Comparison of ENCODE assay signal across 11 mouse cellular contexts in genomic region chr10:126827941-126828593, GRCm38 (mm10).
DNase-seq lines count a peak whose midpoint lies in the region; ATAC-seq and TF ChIP-seq lines count a peak whose summit lies in the region.
"Had no signal": no experiment of that assay in that cellular context is flagged by ENCODE, and none has a peak within 500 bp of the region (broad histone marks: within the 10 kb centered on the region; RNA-seq: fewer than 3 reads in every experiment).

No protein-coding gene starts in this region.

- H3K27ac ChIP-seq in hindbrain, embryonic 11.5 days (ENCODE audit: low read depth, low read length): no peak overlapping the region
- H3K27ac ChIP-seq in hindbrain, embryonic 10.5 days: no peak overlapping the region
- H3K27ac ChIP-seq in MEL (ENCODE audit: control insufficient read depth, low read depth, low read length): no peak overlapping the region; the same call in 1 of the 2 replicates
- H3K27ac ChIP-seq in forebrain, embryonic 14.5 days (ENCODE audit: low read depth, low read length): peak overlapping the region; percentile 67
- H3K27ac ChIP-seq: heart, embryonic 13.5 days had no signal

- no peaks in the 10 kb centered on the region for H3K27me3 ChIP-seq in hindbrain, embryonic 11.5 days (ENCODE audit: control insufficient read depth, insufficient read depth, low read length)
- no peaks in the 10 kb centered on the region for H3K27me3 ChIP-seq in hindbrain, embryonic 10.5 days (ENCODE audit: insufficient read depth, poor library complexity, severe bottlenecking)
- no peaks in the 10 kb centered on the region for H3K27me3 ChIP-seq in MEL (ENCODE audit: control insufficient read depth in 1 of 2, insufficient read depth in 2 of 2, low read length in 2 of 2)
- H3K27me3 ChIP-seq in forebrain, embryonic 14.5 days (replicated peaks; ENCODE audit: control insufficient read depth, insufficient read depth, low read length): no peaks in the 10 kb centered on the region
- H3K27me3 ChIP-seq: heart, embryonic 13.5 days had no signal

- no peaks in the 10 kb centered on the region for H3K4me1 ChIP-seq in hindbrain, embryonic 11.5 days (replicated peaks; ENCODE audit: control insufficient read depth, insufficient read depth, low read length)
- H3K4me1 ChIP-seq in hindbrain, embryonic 10.5 days (replicated peaks): peaks cover 5% of the 10 kb centered on the region
- H3K4me1 ChIP-seq in MEL (ENCODE audit: control insufficient read depth in 1 of 2, insufficient read depth in 2 of 2, low read length in 2 of 2): peaks cover 0 to 2% of the 10 kb centered on the region in 2 experiments; a peak in 1 of 4 replicates
- H3K4me1 ChIP-seq in forebrain, embryonic 14.5 days (ENCODE audit: control insufficient read depth, insufficient read depth, low read length): no peaks in the 10 kb centered on the region
- H3K4me1 ChIP-seq: heart, embryonic 13.5 days had no signal

- TF ChIP-seq RAD21 in MEL (IDR thresholded peaks at IDR 0.05; ENCODE audit: low read depth, low read length): no peak

- no peaks in the 10 kb centered on the region for H3K36me3 ChIP-seq in hindbrain, embryonic 11.5 days (ENCODE audit: control insufficient read depth, insufficient read depth, low read length)
- H3K36me3 ChIP-seq in hindbrain, embryonic 10.5 days: no peaks in the 10 kb centered on the region
- H3K36me3 ChIP-seq in MEL (ENCODE audit: control insufficient read depth in 1 of 2, insufficient read depth in 2 of 2, low read length in 2 of 2): peaks cover 0 to 5% of the 10 kb centered on the region in 2 experiments; a peak in 2 of 4 replicates
- no peaks in the 10 kb centered on the region for H3K36me3 ChIP-seq in forebrain, embryonic 14.5 days (ENCODE audit: control insufficient read depth, insufficient read depth, low read length)
- H3K36me3 ChIP-seq: heart, embryonic 13.5 days had no signal

- 63% methylated on average over 8 of the region's 8 CpGs for WGBS in hindbrain, embryonic 11.5 days
- WGBS in hindbrain, embryonic 10.5 days: 70% methylated on average over 8 of the region's 8 CpGs
- 11% methylated on average over 8 of the region's 8 CpGs for WGBS in forebrain, embryonic 14.5 days

- TF ChIP-seq POLR2A in MEL (IDR thresholded peaks at IDR 0.05; ENCODE audit: control insufficient read depth in 1 of 2, insufficient read depth in 1 of 2, low read depth in 1 of 2, low read length in 2 of 2, poor library complexity in 1 of 2): no peak

- H3K9me3 ChIP-seq in hindbrain, embryonic 11.5 days (ENCODE audit: control insufficient read depth, low read length): no peaks in the 10 kb centered on the region
- peaks cover 2% of the 10 kb centered on the region; the same call in 1 of the 2 replicates for H3K9me3 ChIP-seq in hindbrain, embryonic 10.5 days
- H3K9me3 ChIP-seq in MEL (replicated peaks; ENCODE audit: insufficient read depth, low read length): no peaks in the 10 kb centered on the region
- no peaks in the 10 kb centered on the region for H3K9me3 ChIP-seq in forebrain, embryonic 14.5 days (replicated peaks; ENCODE audit: control insufficient read depth, low read length)
- H3K9me3 ChIP-seq: heart, embryonic 13.5 days had no signal

- no peak for TF ChIP-seq CTCF in MEL (IDR thresholded peaks at IDR 0.05 in 2 of 3, conservative IDR thresholded peaks at IDR 0.05 in 1 of 3; ENCODE audit: control insufficient read depth in 1 of 3, insufficient read depth in 1 of 3, low read depth in 2 of 3, low read length in 3 of 3, poor library complexity in 1 of 3, severe bottlenecking in 1 of 3)

- peak; percentile 62 for ATAC-seq in hindbrain, embryonic 11.5 days (ENCODE audit: low FRiP score)
- ATAC-seq in forebrain, embryonic 14.5 days: peak; percentile 92
- peak; percentile 99 for ATAC-seq in megakaryocyte, adult 5-6 weeks (ENCODE audit: poor library complexity, severe bottlenecking)

- no peaks in the 10 kb centered on the region for H3K79me2 ChIP-seq in MEL (ENCODE audit: control insufficient read depth, insufficient read depth, low read length, poor library complexity)

- H3K4me3 ChIP-seq in hindbrain, embryonic 11.5 days (ENCODE audit: low read depth, low read length): no peak overlapping the region
- H3K4me3 ChIP-seq in hindbrain, embryonic 10.5 days: no peak overlapping the region
- no peak overlapping the region for H3K4me3 ChIP-seq in MEL (ENCODE audit: control insufficient read depth in 1 of 2, insufficient read depth in 1 of 2, low read depth in 2 of 2, low read length in 2 of 2)
- H3K4me3 ChIP-seq in forebrain, embryonic 14.5 days (ENCODE audit: low read depth, low read length): no peak overlapping the region
- H3K4me3 ChIP-seq: heart, embryonic 13.5 days had no signal

- TF ChIP-seq EP300 in MEL (IDR thresholded peaks at IDR 0.05; ENCODE audit: low read depth in 1 of 2, low read length in 2 of 2): peak in 1 of 2 experiments; percentile 38; a peak in 1 of 4 replicates

- no peak for DNase-seq in hindbrain, embryonic 11.5 days (ENCODE audit: low spot score)
- no peak for DNase-seq in hindbrain, embryonic 10.5 days (ENCODE audit: low spot score)
- peak; percentile 20 for DNase-seq in MEL (ENCODE audit: low read depth, low spot score)
- peak; percentile 89 for DNase-seq in forebrain, embryonic 14.5 days (ENCODE audit: low spot score)
- DNase-seq in embryo, embryonic 10 days (ENCODE audit: low spot score): no peak
- no peak for DNase-seq in ovary, postnatal 10 days (ENCODE audit: low spot score)
- DNase-seq in urinary bladder, postnatal 10 days (ENCODE audit: low spot score): no peak
- DNase-seq: kidney, adult 18-20 months; lung, adult 18-20 months had no signal

- no peak overlapping the region for H3K9ac ChIP-seq in hindbrain, embryonic 11.5 days (ENCODE audit: low read depth, low read length)
- no peak overlapping the region for H3K9ac ChIP-seq in MEL (ENCODE audit: control insufficient read depth, low read depth, low read length, poor library complexity, severe bottlenecking)
- no peak overlapping the region for H3K9ac ChIP-seq in forebrain, embryonic 14.5 days (ENCODE audit: low read length)
- H3K9ac ChIP-seq: heart, embryonic 13.5 days had no signal

- no peak overlapping the region for H3K4me2 ChIP-seq in hindbrain, embryonic 11.5 days (replicated peaks; ENCODE audit: low read depth, low read length)
- H3K4me2 ChIP-seq in forebrain, embryonic 14.5 days (ENCODE audit: low read length): peak overlapping the region; percentile 24; the same call in 1 of the 2 replicates
- H3K4me2 ChIP-seq: heart, embryonic 13.5 days had no signal

TF ChIP-seq in MEL, 35 proteins besides CTCF, POLR2A, EP300 and RAD21:
- no peak for TF ChIP-seq MAZ (IDR thresholded peaks at IDR 0.05; ENCODE audit: low read depth, low read length)
- TF ChIP-seq TCF12 (IDR thresholded peaks at IDR 0.05; ENCODE audit: low read depth, low read length): peak; percentile 28; the same call in 1 of the 2 replicates

Comparison
In these comparisons a context has a peak if more than half of its experiments do, and no peak if none do; other contexts are left out.
1. DNase-seq: peak in MEL (single experiment) and forebrain, embryonic 14.5 days (single experiment); none in hindbrain, embryonic 11.5 days (single experiment), hindbrain, embryonic 10.5 days (single experiment), embryo, embryonic 10 days (single experiment), ovary, postnatal 10 days (single experiment) and urinary bladder, postnatal 10 days (single experiment).
2. Peak in every context shown above with its lines, with median percentiles within 50 percentile points of each other: ATAC-seq.